Mouse (Mus musculus): ENCODE data around the gene Xxylt1. TPM values are rescaled to one million over a fixed set of nuclear protein-coding genes. Genes with fewer than 3 reads are reported as not detected.

The Xxylt1 gene
- total RNA-seq (2014; fragmentation: Nextera tagmentation) (7.4 and 13.7 TPM in 2 replicates), total RNA-seq (2017) (5.6 and 5.9 TPM in 2 replicates), polyA plus RNA-seq (2012) (4.0 and 5.8 TPM in 2 replicates)

DNA sequence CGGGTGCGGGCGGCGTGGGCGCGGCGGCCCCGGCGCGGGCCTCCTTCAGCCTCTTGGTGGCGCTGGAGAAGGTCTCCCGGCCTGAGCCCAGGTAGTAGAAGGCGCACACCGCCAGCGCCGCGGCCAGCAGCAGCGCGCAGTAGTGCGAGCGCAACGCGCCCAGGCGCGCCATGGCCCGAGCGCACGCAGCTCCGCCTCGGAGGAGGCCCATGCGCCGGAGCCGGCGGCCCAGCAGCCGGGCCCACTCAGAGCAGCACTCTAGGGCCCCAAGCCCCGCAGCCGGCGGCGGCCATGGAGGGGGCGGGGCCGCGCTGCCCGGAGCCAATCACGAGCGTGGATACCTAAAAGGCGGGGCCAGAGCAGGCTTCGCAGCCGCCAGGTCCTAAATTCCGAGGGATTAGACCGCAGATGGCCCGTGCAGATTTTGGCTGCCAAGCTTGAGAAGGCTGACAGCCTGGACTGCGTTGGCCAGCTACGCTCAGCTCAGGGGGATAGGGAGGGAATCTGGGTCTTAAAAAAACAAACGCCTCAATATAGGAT, at the start of gene Xxylt1:
Gene Xxylt1 (minus strand): TSS at position 308 of the 540 bp plus-strand sequence.
- Histone ChIP-seq H3K4me1 (ENCODE audit: insufficient read depth, low read depth, low read length) (peaks cover 21% of the 10 kb centered on the region), H3K27me3 (ENCODE audit: insufficient read depth, low read length) (no peaks in the 10 kb centered on the region), H3K4me3 (ENCODE audit: low read depth, low read length) (peak within 1 kb of the TSS; percentile 85), H3K36me3 (replicated peaks) (peaks cover 29% of the 10 kb centered on the region), H3K9me3 (replicated peaks) (no peaks in the 10 kb centered on the region)
- DNase-seq (ENCODE audit: low spot score), result peak; percentile 99
- no peak for TF ChIP-seq CTCF (IDR thresholded peaks at IDR 0.05; ENCODE audit: low read depth, low read length)
- peak; percentile 79 for ATAC-seq (ENCODE audit: extremely low read depth, insufficient number of reproducible peaks, low FRiP score, poor library complexity, severe bottlenecking)

DNA sequence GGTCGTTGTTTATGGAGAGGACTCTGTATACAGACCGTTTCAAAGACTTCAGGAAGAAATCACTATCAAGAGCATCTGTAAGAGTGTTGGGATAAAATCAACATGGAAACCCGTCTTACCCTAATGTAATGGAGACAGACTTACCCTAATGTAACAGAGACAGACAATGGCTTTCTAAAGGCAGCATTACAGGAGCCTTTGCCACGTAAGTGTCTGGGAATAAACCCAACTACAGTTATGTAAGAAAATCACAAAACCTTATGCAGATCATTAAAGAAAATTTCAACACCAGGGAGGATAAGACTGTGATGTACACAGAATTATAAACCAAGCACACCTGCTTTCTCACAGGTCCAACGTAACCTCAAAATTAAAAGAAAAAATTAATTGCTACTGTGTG, 46.9 kb upstream of the Xxylt1 start:
- Histone ChIP-seq H3K4me3 (ENCODE audit: low read depth, low read length) (no peak overlapping the region), H3K36me3 (replicated peaks) (peaks cover 60% of the 10 kb centered on the region), H3K27me3 (ENCODE audit: insufficient read depth, low read length) (no peaks in the 10 kb centered on the region), H3K9me3 (replicated peaks) (no peaks in the 10 kb centered on the region), H3K4me1 (ENCODE audit: insufficient read depth, low read depth, low read length) (peaks cover 6% of the 10 kb centered on the region)
- DNase-seq (ENCODE audit: low spot score) (no peak), ATAC-seq (ENCODE audit: extremely low read depth, insufficient number of reproducible peaks, low FRiP score, poor library complexity, severe bottlenecking) (no peak)
- TF ChIP-seq GATA2 (IDR thresholded peaks at IDR 0.05; ENCODE audit: borderline replicate concordance, low read depth, low read length) (no peak), TAL1 (conservative IDR thresholded peaks at IDR 0.05; ENCODE audit: low read depth, low read length) (no peak), POLR2AphosphoS5 (IDR thresholded peaks at IDR 0.05; ENCODE audit: insufficient replicate concordance, low read depth, low read length) (no peak), GATA1 (IDR thresholded peaks at IDR 0.05; ENCODE audit: borderline replicate concordance, low read length) (no peak), CTCF (IDR thresholded peaks at IDR 0.05; ENCODE audit: low read depth, low read length) (no peak)

DNA sequence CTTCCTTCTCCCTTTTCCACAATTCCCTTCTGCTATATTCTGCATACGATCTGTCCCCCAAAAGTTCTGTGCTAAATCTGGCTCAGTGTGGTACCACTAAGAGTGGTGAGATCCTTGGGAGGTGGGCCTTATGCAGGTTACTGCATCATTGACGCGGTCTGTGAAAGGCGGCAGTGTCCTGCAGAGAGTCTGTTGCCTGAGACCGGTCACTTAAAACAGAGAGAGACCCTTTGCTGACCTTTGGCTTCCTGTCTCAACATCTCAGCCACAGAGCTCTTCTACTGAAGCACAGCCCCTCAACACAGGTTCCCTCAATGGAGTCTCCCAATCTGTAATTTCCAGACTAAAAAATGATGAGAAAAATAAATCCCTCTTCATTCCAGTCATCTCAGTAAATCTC, 43.8 kb upstream of the Xxylt1 start:
- DNase-seq (ENCODE audit: low spot score), result no peak
- no peak for ATAC-seq (ENCODE audit: extremely low read depth, insufficient number of reproducible peaks, low FRiP score, poor library complexity, severe bottlenecking)
- TF ChIP-seq POLR2AphosphoS5 (IDR thresholded peaks at IDR 0.05; ENCODE audit: insufficient replicate concordance, low read depth, low read length) (no peak), GATA2 (IDR thresholded peaks at IDR 0.05; ENCODE audit: borderline replicate concordance, low read depth, low read length) (no peak), CTCF (IDR thresholded peaks at IDR 0.05; ENCODE audit: low read depth, low read length) (no peak), GATA1 (IDR thresholded peaks at IDR 0.05; ENCODE audit: borderline replicate concordance, low read length) (no peak)
- peaks cover 6% of the 10 kb centered on the region for H3K4me1 ChIP-seq (ENCODE audit: insufficient read depth, low read depth, low read length)
- no peaks in the 10 kb centered on the region for H3K9me3 ChIP-seq (replicated peaks)
- H3K4me3 ChIP-seq (ENCODE audit: low read depth, low read length), result no peak overlapping the region
- no peaks in the 10 kb centered on the region for H3K27me3 ChIP-seq (ENCODE audit: insufficient read depth, low read length)
- peaks cover 56% of the 10 kb centered on the region for H3K36me3 ChIP-seq (replicated peaks)

DNA sequence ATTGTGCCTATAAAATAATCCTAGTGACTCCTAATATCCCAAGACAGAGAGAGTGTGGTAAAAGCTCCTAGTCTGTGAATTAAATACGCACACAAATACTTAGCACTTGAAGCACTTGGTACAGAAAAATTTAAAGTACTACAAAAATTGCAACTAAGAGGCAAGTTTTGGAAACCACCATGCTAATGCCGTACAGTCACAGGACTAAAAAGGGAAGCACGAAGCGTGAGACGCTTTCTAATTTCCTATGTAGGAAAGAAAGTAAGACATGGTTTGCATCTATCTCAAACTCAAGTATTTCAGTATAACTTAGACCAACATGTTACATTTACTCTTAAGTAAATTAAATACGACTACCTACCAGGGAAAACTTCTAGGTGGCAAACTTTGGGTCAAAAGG, 40.4 kb upstream of the Xxylt1 start:
- no peak overlapping the region for H3K4me3 ChIP-seq (ENCODE audit: low read depth, low read length)
- H3K9me3 ChIP-seq (replicated peaks), result no peaks in the 10 kb centered on the region
- DNase-seq (ENCODE audit: low spot score) (no peak), ATAC-seq (ENCODE audit: extremely low read depth, insufficient number of reproducible peaks, low FRiP score, poor library complexity, severe bottlenecking) (no peak)
- H3K4me1 ChIP-seq (ENCODE audit: insufficient read depth, low read depth, low read length), result peaks cover 6% of the 10 kb centered on the region
- peaks cover 50% of the 10 kb centered on the region for H3K36me3 ChIP-seq (replicated peaks)
- no peaks in the 10 kb centered on the region for H3K27me3 ChIP-seq (ENCODE audit: insufficient read depth, low read length)
- no peak for TF ChIP-seq POLR2AphosphoS5 (IDR thresholded peaks at IDR 0.05; ENCODE audit: insufficient replicate concordance, low read depth, low read length)
- no peak for TF ChIP-seq GATA1 (IDR thresholded peaks at IDR 0.05; ENCODE audit: borderline replicate concordance, low read length)
- TF ChIP-seq GATA2 (IDR thresholded peaks at IDR 0.05; ENCODE audit: borderline replicate concordance, low read depth, low read length), result no peak
- TF ChIP-seq CTCF (IDR thresholded peaks at IDR 0.05; ENCODE audit: low read depth, low read length), result no peak

GRCm38 (mm10) chr16:31113596-31113995, 32.4 kb upstream of the Xxylt1 start:
- Histone ChIP-seq H3K4me3 (ENCODE audit: low read depth, low read length) (no peak overlapping the region), H3K9me3 (replicated peaks) (peaks cover 2% of the 10 kb centered on the region), H3K4me1 (ENCODE audit: insufficient read depth, low read depth, low read length) (no peaks in the 10 kb centered on the region), H3K27me3 (ENCODE audit: insufficient read depth, low read length) (no peaks in the 10 kb centered on the region), H3K36me3 (replicated peaks) (peaks cover 62% of the 10 kb centered on the region)
- ATAC-seq (ENCODE audit: extremely low read depth, insufficient number of reproducible peaks, low FRiP score, poor library complexity, severe bottlenecking) (no peak), DNase-seq (ENCODE audit: low spot score) (no peak)
- TF ChIP-seq TAL1 (conservative IDR thresholded peaks at IDR 0.05; ENCODE audit: low read depth, low read length) (no peak), POLR2AphosphoS5 (IDR thresholded peaks at IDR 0.05; ENCODE audit: insufficient replicate concordance, low read depth, low read length) (no peak), GATA1 (IDR thresholded peaks at IDR 0.05; ENCODE audit: borderline replicate concordance, low read length) (no peak), GATA2 (IDR thresholded peaks at IDR 0.05; ENCODE audit: borderline replicate concordance, low read depth, low read length) (no peak), CTCF (IDR thresholded peaks at IDR 0.05; ENCODE audit: low read depth, low read length) (no peak)

DNA sequence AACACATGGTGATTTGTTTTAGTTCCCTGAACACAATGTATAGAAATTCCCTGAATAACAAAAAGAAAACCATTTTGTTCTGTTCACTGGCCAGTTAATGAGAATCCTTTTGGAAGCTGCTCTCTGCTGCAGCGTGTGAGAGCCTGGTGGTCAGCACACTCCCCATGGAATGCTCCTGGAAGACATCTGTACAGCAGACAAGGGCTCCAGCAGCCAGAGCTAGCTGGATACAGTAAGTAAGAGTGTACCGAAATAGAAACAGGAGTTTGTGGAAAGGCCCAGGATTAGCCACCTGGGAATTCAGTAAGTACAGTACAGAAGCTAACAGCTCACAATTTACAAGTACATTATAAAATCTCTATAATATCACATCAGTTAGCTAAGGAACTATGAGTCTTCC, 20.1 kb upstream of the Xxylt1 start:
- H3K4me3 ChIP-seq (ENCODE audit: low read depth, low read length), result no peak overlapping the region
- no peak for ATAC-seq (ENCODE audit: extremely low read depth, insufficient number of reproducible peaks, low FRiP score, poor library complexity, severe bottlenecking)
- H3K36me3 ChIP-seq (replicated peaks), result peaks cover 54% of the 10 kb centered on the region

More for the DNA sequence above, 20.1 kb upstream of the Xxylt1 start:
- no peaks in the 10 kb centered on the region for H3K4me1 ChIP-seq (ENCODE audit: insufficient read depth, low read depth, low read length)
- H3K9me3 ChIP-seq (replicated peaks), result no peaks in the 10 kb centered on the region
- H3K27me3 ChIP-seq (ENCODE audit: insufficient read depth, low read length), result no peaks in the 10 kb centered on the region
- DNase-seq (ENCODE audit: low spot score), result no peak
- no peak for TF ChIP-seq POLR2AphosphoS5 (IDR thresholded peaks at IDR 0.05; ENCODE audit: insufficient replicate concordance, low read depth, low read length)
- TF ChIP-seq TAL1 (conservative IDR thresholded peaks at IDR 0.05; ENCODE audit: low read depth, low read length), result no peak
- no peak for TF ChIP-seq GATA2 (IDR thresholded peaks at IDR 0.05; ENCODE audit: borderline replicate concordance, low read depth, low read length)
- TF ChIP-seq CTCF (IDR thresholded peaks at IDR 0.05; ENCODE audit: low read depth, low read length), result no peak
- no peak for TF ChIP-seq GATA1 (IDR thresholded peaks at IDR 0.05; ENCODE audit: borderline replicate concordance, low read length)

Measured in G1E (cell line).